Mouse (Mus musculus) forebrain, embryonic 13.5 days (tissue): Measurements from ENCODE around the gene Sh3bp5l. TPM values are rescaled to one million over a fixed set of nuclear protein-coding genes. Genes with fewer than 3 reads are reported as not detected.
A peak's percentile ranks its signal among the peaks of the same experiment; 100 is the strongest.

ENCODE experiments used
- ATAC-seq: fragments of 200-750 bp; cut with Nextera tagmentation; 2 replicates; pipeline ENCODE4 v1.8.0; 2017
- H3K27ac ChIP-seq: fragments of 300-500 bp; sonication (generic); 2 replicates; pipeline ENCODE4 v1.5.1; 2015; ENCODE audit warnings: inconsistent platforms, mild to moderate bottlenecking, moderate library complexity
- H3K27me3 ChIP-seq: fragments of 300-500 bp; sonication (generic); 2 replicates; pipeline ENCODE4 v1.6.1; 2015; ENCODE audit warnings: mild to moderate bottlenecking, inconsistent platforms
- H3K36me3 ChIP-seq: fragments of 300-500 bp; sonication (generic); 2 replicates; pipeline ENCODE4 v1.6.1; 2015; ENCODE audit warnings: mild to moderate bottlenecking, inconsistent platforms; ENCODE audit not compliant: poor library complexity, severe bottlenecking
- H3K4me1 ChIP-seq: fragments of 300-500 bp; sonication (generic); 2 replicates; pipeline ENCODE4 v1.6.1; 2015; ENCODE audit warnings: inconsistent platforms
- H3K4me2 ChIP-seq: fragments of 300-500 bp; sonication (generic); 2 replicates; pipeline ENCODE4 v1.6.1; 2015; ENCODE audit warnings: inconsistent platforms, mild to moderate bottlenecking, moderate library complexity
- H3K4me3 ChIP-seq: fragments of 300-500 bp; sonication (generic); 2 replicates; pipeline ENCODE4 v1.5.1; 2015; ENCODE audit warnings: mild to moderate bottlenecking, inconsistent platforms
- H3K9ac ChIP-seq: fragments of 300-500 bp; sonication (generic); 2 replicates; pipeline ENCODE4 v1.6.1; 2015; ENCODE audit warnings: mild to moderate bottlenecking, inconsistent platforms
- H3K9me3 ChIP-seq: fragments of 300-500 bp; sonication (generic); replicated peaks from 2 replicates; pipeline ENCODE4 v1.6.1; 2016; ENCODE audit warnings: inconsistent platforms
- WGBS: fragments of 180-500 bp; shearing (Covaris S2); methylation state at CpG from one replicate; pipeline ENCODE4 v1.1.7; 2015; 5-methylcytosine and 5-hydroxymethylcytosine counted together
- polyA plus RNA-seq: library from polyadenylated mRNA; unstranded; fragments of >200 nt; fragmentation: Nextera tagmentation; extraction: Ambion mirVana; gene quantifications from 2 replicates; pipeline ENCODE4 v1.2.1, GENCODE M21; 2015

Sh3bp5l gene
- polyA plus RNA-seq, 1 experiment from 2014 or later = 43.9 TPM

DNA sequence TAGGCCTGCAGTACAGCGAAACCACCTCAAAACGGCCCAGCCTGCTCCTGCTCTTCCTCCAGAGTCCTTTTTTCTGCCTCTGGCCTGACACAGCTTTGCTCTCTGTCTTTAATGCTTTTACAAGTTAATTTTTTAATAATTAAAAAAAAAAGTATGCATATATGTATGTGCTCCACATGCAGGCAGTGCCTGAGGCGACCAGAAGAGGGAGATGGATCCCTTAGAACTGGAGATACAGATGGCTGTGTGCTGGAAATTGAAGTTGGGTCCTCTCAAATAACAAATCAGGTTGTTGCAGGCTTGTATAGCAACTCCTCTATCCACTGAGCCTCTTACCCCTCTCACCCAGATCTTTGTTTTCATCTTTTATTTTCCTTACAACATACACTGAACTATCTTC, 3.7 kb upstream of the Sh3bp5l start:
- no peak for ATAC-seq
- H3K9me3 ChIP-seq = no peaks in the 10 kb centered on the region
- peaks cover 21% of the 10 kb centered on the region for H3K36me3 ChIP-seq
- H3K4me3 ChIP-seq = no peak overlapping the region
- H3K27ac ChIP-seq = no peak overlapping the region
- no peak overlapping the region for H3K4me2 ChIP-seq
- peaks cover 38% of the 10 kb centered on the region for H3K4me1 ChIP-seq
- no peaks in the 10 kb centered on the region for H3K27me3 ChIP-seq
- no peak overlapping the region for H3K9ac ChIP-seq
- 98% methylated on average over 3 of the region's 3 CpGs for WGBS

- H3K9me3 ChIP-seq = no peaks in the 10 kb centered on the region
- H3K4me2 ChIP-seq = peak overlapping the region; percentile 97
- H3K27ac ChIP-seq = peak overlapping the region; percentile 32; the same call in 1 of the 2 replicates
- under 1% methylated on average over 21 of the region's 21 CpGs for WGBS
- no peaks in the 10 kb centered on the region for H3K27me3 ChIP-seq
- peak; percentile 34 for ATAC-seq
- H3K4me1 ChIP-seq = peaks cover 39% of the 10 kb centered on the region
- peak overlapping the region; percentile 87 for H3K4me3 ChIP-seq
- H3K9ac ChIP-seq = peak overlapping the region; percentile 88
- H3K36me3 ChIP-seq = peaks cover 42% of the 10 kb centered on the region
These were observed 633 bp upstream of the Sh3bp5l start for GRCm38 (mm10) chr11:58329906-58330275.

DNA sequence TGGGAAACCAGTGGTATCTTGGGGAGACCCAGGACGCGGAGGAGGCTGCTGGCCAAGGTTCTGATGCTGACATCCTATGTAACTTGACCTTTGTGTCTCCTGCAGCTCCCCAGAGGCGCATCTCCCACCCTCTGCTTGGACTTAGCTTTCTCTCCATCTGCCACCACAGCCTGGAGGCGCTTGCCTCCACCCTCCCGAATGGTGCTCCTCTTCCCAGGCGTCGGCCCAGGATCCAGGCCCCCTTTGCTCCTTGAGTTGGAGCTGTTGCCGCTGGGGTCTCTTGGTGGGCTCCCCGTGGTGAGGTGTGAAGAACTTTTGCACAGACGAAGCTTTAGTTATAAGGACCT, 598 bp downstream of the Sh3bp5l start:
- Histone ChIP-seq H3K4me1 (peaks cover 39% of the 10 kb centered on the region), H3K9me3 (no peaks in the 10 kb centered on the region), H3K36me3 (peaks cover 47% of the 10 kb centered on the region), H3K9ac (peak overlapping the region; percentile 88), H3K27me3 (no peaks in the 10 kb centered on the region), H3K27ac (no peak overlapping the region), H3K4me2 (peak overlapping the region; percentile 97), H3K4me3 (peak overlapping the region; percentile 87)
- no peak; the same call in 1 of the 2 replicates for ATAC-seq
- 23% methylated on average over 10 of the region's 10 CpGs for WGBS

DNA sequence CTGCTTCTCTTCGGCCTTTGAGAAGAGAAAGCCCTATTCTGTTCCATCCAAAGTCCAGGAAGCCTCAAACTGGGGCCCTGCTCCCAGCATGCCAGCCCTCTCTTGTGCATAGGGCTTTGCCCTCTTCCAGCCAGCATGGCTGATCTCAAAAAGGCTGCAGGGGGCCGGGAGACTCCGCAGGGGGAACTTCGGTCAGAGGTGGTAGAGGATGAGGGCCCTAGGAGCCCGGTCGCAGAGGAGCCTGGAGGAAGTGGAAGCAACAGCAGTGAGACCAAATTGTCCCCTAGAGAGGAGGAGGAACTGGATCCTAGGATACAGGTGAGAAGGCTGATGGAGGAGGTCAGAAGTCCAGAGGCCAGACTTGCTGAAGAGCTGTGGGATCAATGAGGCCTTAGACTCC, 1.0 kb downstream of the Sh3bp5l start:
- Histone ChIP-seq H3K9ac (peak overlapping the region; percentile 88), H3K27me3 (no peaks in the 10 kb centered on the region), H3K4me1 (peaks cover 39% of the 10 kb centered on the region), H3K4me2 (peak overlapping the region; percentile 97), H3K4me3 (peak overlapping the region; percentile 87), H3K27ac (no peak overlapping the region), H3K9me3 (no peaks in the 10 kb centered on the region), H3K36me3 (peaks cover 50% of the 10 kb centered on the region)
- 90% methylated on average over 6 of the region's 6 CpGs for WGBS
- ATAC-seq = no peak

DNA sequence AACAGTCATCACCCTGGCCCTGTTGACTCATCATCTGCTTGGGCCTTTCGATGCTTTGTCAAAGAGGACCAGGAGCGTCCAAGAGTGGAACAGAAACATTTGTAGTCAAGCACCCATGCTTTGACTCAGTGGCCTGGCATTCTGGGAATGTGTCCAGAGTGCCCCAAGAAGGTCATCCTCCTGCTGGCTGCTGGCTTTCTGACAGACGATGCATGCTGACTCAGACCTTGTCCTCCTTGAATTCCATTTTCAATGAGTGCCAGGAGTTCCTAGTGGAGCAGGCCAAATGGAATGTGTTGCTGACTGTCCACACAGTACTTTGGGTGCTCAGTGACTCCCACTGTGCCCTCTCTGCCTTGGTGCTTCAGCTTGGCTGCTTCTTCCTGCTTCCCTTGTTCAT, 4.2 kb downstream of the Sh3bp5l start:
- ATAC-seq = no peak
- no peak overlapping the region for H3K4me3 ChIP-seq
- peaks cover 26% of the 10 kb centered on the region for H3K4me1 ChIP-seq
- no peaks in the 10 kb centered on the region for H3K27me3 ChIP-seq
- no peak overlapping the region for H3K27ac ChIP-seq
- no peak overlapping the region for H3K4me2 ChIP-seq
- no peak overlapping the region; the same call in 1 of the 2 replicates for H3K9ac ChIP-seq
- peaks cover 59% of the 10 kb centered on the region for H3K36me3 ChIP-seq
- H3K9me3 ChIP-seq = no peaks in the 10 kb centered on the region
- WGBS = 87% methylated on average over 3 of the region's 3 CpGs

DNA sequence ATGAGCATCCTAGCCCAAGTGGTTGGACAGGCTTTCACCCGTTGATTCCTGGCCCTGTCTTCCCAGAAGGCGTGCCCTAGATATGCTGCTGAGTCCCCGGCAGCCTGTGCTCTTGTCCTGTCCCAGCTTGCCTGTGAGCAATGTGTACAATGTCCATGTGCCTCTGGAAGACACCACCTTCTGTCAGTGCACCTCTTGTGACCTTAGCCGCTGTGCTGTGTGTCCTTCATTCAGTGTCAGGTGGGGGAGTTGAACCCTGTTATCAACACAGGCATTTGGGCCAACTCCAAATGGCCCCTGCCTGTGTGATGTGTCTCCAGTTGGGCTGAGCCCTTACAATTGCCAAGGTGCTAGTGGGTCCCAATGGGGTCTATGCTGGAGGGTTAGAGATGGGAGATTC, 16.2 kb downstream of the Sh3bp5l start:
- H3K27ac ChIP-seq = no peak overlapping the region
- H3K36me3 ChIP-seq = peaks cover 70% of the 10 kb centered on the region
- H3K9me3 ChIP-seq = no peaks in the 10 kb centered on the region
- no peaks in the 10 kb centered on the region for H3K4me1 ChIP-seq
- no peak overlapping the region for H3K4me3 ChIP-seq
- H3K4me2 ChIP-seq = no peak overlapping the region
- 95% methylated on average over 4 of the region's 4 CpGs for WGBS
- ATAC-seq = no peak
- H3K9ac ChIP-seq = no peak overlapping the region
- H3K27me3 ChIP-seq = no peaks in the 10 kb centered on the region

GRCm38 (mm10) chr11:58350628-58351027, 20.1 kb downstream of the Sh3bp5l start:
- ATAC-seq = no peak
- no peak overlapping the region for H3K4me2 ChIP-seq
- WGBS = 70% methylated on average over 4 of the region's 4 CpGs
- no peaks in the 10 kb centered on the region for H3K4me1 ChIP-seq
- peaks cover 38% of the 10 kb centered on the region for H3K36me3 ChIP-seq
- no peak overlapping the region for H3K9ac ChIP-seq
- no peak overlapping the region for H3K27ac ChIP-seq
- H3K9me3 ChIP-seq = no peaks in the 10 kb centered on the region
- H3K27me3 ChIP-seq = no peaks in the 10 kb centered on the region
- no peak overlapping the region for H3K4me3 ChIP-seq

- Histone ChIP-seq H3K9me3 (no peaks in the 10 kb centered on the region), H3K9ac (no peak overlapping the region), H3K36me3 (peaks cover 32% of the 10 kb centered on the region), H3K4me2 (no peak overlapping the region), H3K4me3 (no peak overlapping the region), H3K27me3 (no peaks in the 10 kb centered on the region), H3K4me1 (no peaks in the 10 kb centered on the region), H3K27ac (no peak overlapping the region)
- no peak for ATAC-seq
- 87% methylated on average over 5 of the region's 5 CpGs for WGBS
These were observed 20.7 kb downstream of the Sh3bp5l start for GRCm38 (mm10) chr11:58351179-58351578.

DNA sequence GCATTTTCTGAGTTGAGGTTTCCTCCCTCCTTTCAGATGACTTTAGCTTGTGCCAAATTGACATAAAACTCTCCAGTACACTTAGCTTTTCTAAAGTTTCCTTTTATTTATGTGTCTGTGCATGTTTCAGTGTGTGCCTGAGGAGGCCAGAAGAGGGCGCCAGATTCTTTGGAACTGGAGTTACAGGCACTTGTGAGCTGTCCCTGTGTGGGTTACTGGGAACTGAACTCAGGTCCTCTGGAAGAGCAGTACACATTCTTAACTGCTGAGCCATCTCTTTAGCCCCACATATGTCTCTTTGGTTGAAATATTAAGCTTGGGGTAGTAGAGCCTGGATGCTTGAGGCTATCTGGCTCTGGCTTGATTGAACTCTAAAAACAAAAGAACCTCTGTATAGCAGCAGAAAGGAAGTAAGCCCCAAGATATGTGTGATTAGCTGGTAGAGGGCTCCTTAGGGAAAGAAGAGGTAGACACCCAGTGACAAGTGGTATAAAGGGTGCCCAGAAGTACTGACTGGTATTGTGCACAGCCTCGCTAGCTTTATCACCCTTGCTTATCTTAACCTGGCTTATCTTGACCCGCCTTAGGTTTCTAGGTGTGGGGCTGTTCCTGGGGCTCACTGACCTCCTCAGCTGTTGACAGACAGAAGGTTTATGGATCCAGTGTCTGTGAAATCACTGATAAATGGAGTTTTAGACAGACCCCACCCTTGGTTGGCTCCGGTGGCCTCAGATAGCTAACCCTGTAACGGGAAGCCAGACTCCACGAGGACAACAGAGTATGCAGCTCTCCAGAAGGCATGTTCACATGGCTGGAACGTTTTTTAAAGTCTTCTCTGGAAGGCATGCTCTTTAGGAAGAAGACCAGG, 22.4 kb downstream of the Sh3bp5l start:
- no peak overlapping the region for H3K9ac ChIP-seq
- H3K9me3 ChIP-seq = no peaks in the 10 kb centered on the region
- peaks cover 15% of the 10 kb centered on the region; the same call in 1 of the 2 replicates for H3K36me3 ChIP-seq
- 65% methylated on average over 7 of the region's 7 CpGs for WGBS
- H3K4me2 ChIP-seq = no peak overlapping the region
- H3K27me3 ChIP-seq = no peaks in the 10 kb centered on the region
- no peak overlapping the region for H3K27ac ChIP-seq
- no peaks in the 10 kb centered on the region for H3K4me1 ChIP-seq
- ATAC-seq = no peak
- no peak overlapping the region for H3K4me3 ChIP-seq

GRCm38 (mm10) chr11:58353709-58354108, 23.2 kb downstream of the Sh3bp5l start:
- no peaks in the 10 kb centered on the region for H3K4me1 ChIP-seq
- no peaks in the 10 kb centered on the region for H3K9me3 ChIP-seq
- no peak overlapping the region for H3K9ac ChIP-seq
- no peak overlapping the region for H3K27ac ChIP-seq
- no peak overlapping the region for H3K4me2 ChIP-seq
- H3K36me3 ChIP-seq = peaks cover 7% of the 10 kb centered on the region; the same call in 1 of the 2 replicates
- no peak for ATAC-seq
- no peak overlapping the region for H3K4me3 ChIP-seq
- 86% methylated on average over 3 of the region's 3 CpGs for WGBS
- no peaks in the 10 kb centered on the region for H3K27me3 ChIP-seq

- no peaks in the 10 kb centered on the region for H3K9me3 ChIP-seq
- H3K27me3 ChIP-seq = no peaks in the 10 kb centered on the region
- H3K27ac ChIP-seq = no peak overlapping the region
- no peaks in the 10 kb centered on the region for H3K4me1 ChIP-seq
- WGBS = 77% methylated on average over 10 of the region's 10 CpGs
- H3K36me3 ChIP-seq = no peaks in the 10 kb centered on the region
- H3K4me3 ChIP-seq = no peak overlapping the region
- no peak for ATAC-seq
- no peak overlapping the region for H3K4me2 ChIP-seq
- H3K9ac ChIP-seq = no peak overlapping the region
These were observed 24.0 kb downstream of the Sh3bp5l start for GRCm38 (mm10) chr11:58354476-58354875.

DNA sequence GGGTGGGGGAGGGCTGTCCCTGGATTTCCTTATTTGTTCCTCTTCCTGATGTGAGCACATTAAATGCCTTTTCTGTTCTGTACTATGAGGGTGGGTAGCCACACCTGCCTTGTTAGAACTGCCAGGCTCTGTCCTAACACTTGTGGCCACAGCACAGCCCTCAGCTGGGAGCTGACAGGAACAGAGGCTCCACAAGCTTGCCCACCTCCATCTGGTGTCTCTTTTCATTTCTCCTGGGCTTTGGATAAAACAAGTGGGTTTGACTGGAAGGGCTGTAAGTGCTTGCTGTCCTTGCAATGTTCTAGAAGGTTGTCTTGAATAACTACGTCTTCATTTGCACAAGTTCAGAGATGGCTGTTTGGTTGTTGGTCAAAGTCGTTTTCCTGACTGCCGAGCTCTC, 24.4 kb downstream of the Sh3bp5l start:
- 85% methylated on average over 3 of the region's 3 CpGs for WGBS
- H3K4me3 ChIP-seq = no peak overlapping the region
- no peaks in the 10 kb centered on the region for H3K27me3 ChIP-seq
- H3K27ac ChIP-seq = no peak overlapping the region
- no peaks in the 10 kb centered on the region for H3K36me3 ChIP-seq
- H3K4me1 ChIP-seq = no peaks in the 10 kb centered on the region
- H3K4me2 ChIP-seq = no peak overlapping the region
- ATAC-seq = no peak
- H3K9me3 ChIP-seq = no peaks in the 10 kb centered on the region
- H3K9ac ChIP-seq = no peak overlapping the region

DNA sequence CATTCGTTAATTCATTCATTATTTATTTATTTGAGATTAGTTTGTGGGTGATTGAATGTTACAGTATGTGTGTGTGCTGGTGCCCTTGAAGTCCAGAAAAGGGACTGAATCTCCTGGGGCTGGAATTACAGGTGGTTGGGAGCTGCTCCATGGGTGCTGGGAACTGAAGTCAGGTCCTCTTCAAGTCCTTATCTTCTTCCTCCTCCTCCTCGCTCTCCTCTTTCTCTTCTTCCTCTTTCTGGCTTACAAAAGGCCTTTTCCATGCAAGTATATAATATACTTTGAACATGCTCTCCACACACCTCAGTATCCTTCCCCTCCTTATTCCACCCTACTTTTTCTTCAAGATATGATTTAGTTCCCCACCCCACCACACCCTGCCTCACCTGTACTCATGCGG, 26.5 kb downstream of the Sh3bp5l start:
- Histone ChIP-seq H3K27me3 (no peaks in the 10 kb centered on the region), H3K36me3 (no peaks in the 10 kb centered on the region), H3K4me2 (no peak overlapping the region), H3K4me3 (no peak overlapping the region), H3K4me1 (no peaks in the 10 kb centered on the region), H3K27ac (no peak overlapping the region), H3K9ac (no peak overlapping the region), H3K9me3 (no peaks in the 10 kb centered on the region)
- ATAC-seq = no peak
- 93% methylated on average over 3 of the region's 3 CpGs for WGBS
